Mouse (Mus musculus) hindbrain, postnatal 0 days (tissue): ENCODE results near the gene Gpa33. TPM values are rescaled to one million over a fixed set of nuclear protein-coding genes. Genes with fewer than 3 reads are reported as not detected.
A peak's percentile ranks its signal among the peaks of the same experiment; 100 is the strongest.

Experiments used
- ATAC-seq: fragments of 200-750 bp; cut with Nextera tagmentation; 2 replicates; pipeline ENCODE4 v1.8.0; 2017; ENCODE audit warnings: mild to moderate bottlenecking, moderate TSS enrichment, moderate library complexity
- DNase-seq: peaks from one replicate; pipeline ENCODE4 v3.0.0-alpha.2; 2015; ENCODE audit warnings: low spot score
- H3K27ac ChIP-seq: fragments of 300-500 bp; sonication (generic); 2 replicates; pipeline ENCODE4 v1.5.1; 2014; ENCODE audit warnings: mild to moderate bottlenecking
- H3K27me3 ChIP-seq: fragments of 300-500 bp; sonication (generic); 2 replicates; pipeline ENCODE4 v1.6.1; 2014; ENCODE audit warnings: low read length, mixed read lengths; ENCODE audit not compliant: insufficient read depth
- H3K36me3 ChIP-seq: fragments of 300-500 bp; sonication (generic); 2 replicates; pipeline ENCODE4 v1.6.1; 2014; ENCODE audit warnings: low read length, mixed read lengths; ENCODE audit not compliant: insufficient read depth
- H3K4me1 ChIP-seq: fragments of 300-500 bp; sonication (generic); 2 replicates; pipeline ENCODE4 v1.6.1; 2014; ENCODE audit warnings: antibody characterized with exemption, low read length, mixed read lengths; ENCODE audit not compliant: insufficient read depth
- H3K4me2 ChIP-seq: fragments of 300-500 bp; sonication (generic); 2 replicates; pipeline ENCODE4 v1.6.1; 2014; ENCODE audit warnings: low read depth, mild to moderate bottlenecking, low read length, moderate library complexity, mixed read lengths
- H3K4me3 ChIP-seq: fragments of 300-500 bp; sonication (generic); 2 replicates; pipeline ENCODE4 v1.5.1; 2014; ENCODE audit warnings: low read length
- H3K9ac ChIP-seq: fragments of 300-500 bp; sonication (generic); replicated peaks from 2 replicates; pipeline ENCODE4 v1.6.1; 2014; ENCODE audit warnings: mild to moderate bottlenecking, low read length, moderate library complexity, mixed read lengths
- H3K9me3 ChIP-seq: fragments of 300-500 bp; sonication (generic); 2 replicates; pipeline ENCODE4 v1.6.1; 2016; ENCODE audit warnings: low read length, mixed read lengths
- CTCF ChIP-seq: IDR thresholded peaks from 2 replicates; pipeline ENCODE4 v1.5.1; 2016; ENCODE audit warnings: antibody characterized with exemption, control low read depth, low read depth
- WGBS: fragments of 180-500 bp; shearing (Covaris S2); extraction: QIAGEN DNeasy Blood & Tissue Kit; methylation state at CpG from one replicate; pipeline ENCODE4 v1.1.7; 2014; 5-methylcytosine and 5-hydroxymethylcytosine counted together
- polyA plus RNA-seq: library from polyadenylated mRNA; unstranded; fragments of >200 nt; fragmentation: Nextera tagmentation; extraction: Ambion mirVana; gene quantifications from 2 replicates; pipeline ENCODE4 v1.2.1, GENCODE M21; 2015
- total RNA-seq: library from RNA; depleted of rRNA; stranded (reverse); fragments of >200 nt; gene quantifications from 2 replicates; pipeline ENCODE4 v1.2.3, GENCODE M21; 2014; rRNA removed

Gene Gpa33
- not detected in 2 replicates for total RNA-seq
- 0.06 and 0.09 TPM in 2 replicates for polyA plus RNA-seq

DNA sequence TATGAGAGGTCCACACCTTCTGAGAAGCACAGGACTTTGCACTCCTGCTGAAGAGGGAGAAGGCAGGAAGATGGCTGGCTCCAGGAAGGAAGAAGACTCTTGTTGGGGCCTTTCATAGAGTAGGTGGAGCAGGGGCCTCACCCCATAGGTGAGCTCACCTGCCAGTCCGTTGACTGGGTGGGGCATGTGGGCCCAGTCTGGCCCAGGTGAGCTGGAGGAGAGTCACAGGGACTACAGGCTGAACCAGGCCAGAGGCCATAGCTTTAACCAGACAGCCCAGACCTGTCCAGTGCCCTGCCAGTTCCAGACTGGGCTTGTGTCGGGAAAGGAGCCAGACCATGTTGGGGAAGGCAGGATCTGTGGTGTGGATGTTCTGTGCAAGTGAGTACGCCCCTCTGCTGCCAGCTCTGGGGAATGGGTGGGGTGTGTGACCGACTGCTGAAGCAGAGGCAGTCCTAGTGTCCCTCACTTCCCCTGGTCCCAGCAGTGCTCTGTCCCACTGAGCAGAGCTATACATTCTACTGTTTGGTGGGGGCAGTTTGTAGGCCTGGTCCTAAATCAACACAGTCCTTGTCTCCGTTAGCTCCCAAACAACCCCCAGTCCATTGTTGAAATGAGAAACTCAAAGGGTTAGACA is at the start of gene Gpa33:
TSS of gene Gpa33 (plus strand) at position 15 of the 637 bp plus-strand sequence.
- Histone ChIP-seq H3K27ac (no peak within 1 kb of the TSS), H3K4me2 (no peak within 1 kb of the TSS), H3K9ac (no peak within 1 kb of the TSS), H3K36me3 (no peaks in the 10 kb centered on the region), H3K27me3 (no peaks in the 10 kb centered on the region), H3K4me1 (no peaks in the 10 kb centered on the region), H3K4me3 (no peak within 1 kb of the TSS), H3K9me3 (no peaks in the 10 kb centered on the region)
- no peak for TF ChIP-seq CTCF
- 81% methylated on average over 5 of the region's 5 CpGs for WGBS
- ATAC-seq (no peak), DNase-seq (no peak)

GRCm38 (mm10) chr1:166088446-166089170 is 41.4 kb upstream of the Gpa33 start:
- WGBS = 45% methylated on average over 19 of the region's 19 CpGs
- no peaks in the 10 kb centered on the region for H3K36me3 ChIP-seq
- no peak overlapping the region for H3K4me2 ChIP-seq
- no peak overlapping the region for H3K4me3 ChIP-seq
- H3K27me3 ChIP-seq = no peaks in the 10 kb centered on the region
- no peak overlapping the region; the same call in 1 of the 2 replicates for H3K27ac ChIP-seq
- H3K9ac ChIP-seq = no peak overlapping the region
- no peak for TF ChIP-seq CTCF
- ATAC-seq = no peak
- H3K4me1 ChIP-seq = no peaks in the 10 kb centered on the region; the same call in 1 of the 2 replicates
- peak; percentile 45 for DNase-seq
- H3K9me3 ChIP-seq = no peaks in the 10 kb centered on the region

- DNase-seq (no peak), ATAC-seq (no peak)
- WGBS = 82% methylated on average over 3 of the region's 3 CpGs
- H3K4me3 ChIP-seq = no peak overlapping the region
- H3K9ac ChIP-seq = no peak overlapping the region
- H3K36me3 ChIP-seq = no peaks in the 10 kb centered on the region
- no peaks in the 10 kb centered on the region; the same call in 1 of the 2 replicates for H3K4me1 ChIP-seq
- H3K4me2 ChIP-seq = no peak overlapping the region
- no peak for TF ChIP-seq CTCF
- H3K27ac ChIP-seq = no peak overlapping the region
- H3K9me3 ChIP-seq = no peaks in the 10 kb centered on the region
- no peaks in the 10 kb centered on the region for H3K27me3 ChIP-seq
These were observed 40.7 kb upstream of the Gpa33 start for GRCm38 (mm10) chr1:166089337-166089736.

GRCm38 (mm10) chr1:166089739-166090138 is 40.3 kb upstream of the Gpa33 start:
- H3K4me1 ChIP-seq = no peaks in the 10 kb centered on the region; the same call in 1 of the 2 replicates
- TF ChIP-seq CTCF = no peak
- WGBS = 62% methylated on average over 4 of the region's 4 CpGs
- H3K9ac ChIP-seq = no peak overlapping the region
- H3K4me2 ChIP-seq = no peak overlapping the region
- H3K9me3 ChIP-seq = no peaks in the 10 kb centered on the region
- H3K27me3 ChIP-seq = no peaks in the 10 kb centered on the region
- no peak overlapping the region for H3K27ac ChIP-seq
- H3K4me3 ChIP-seq = no peak overlapping the region
- ATAC-seq (peak; percentile 29; the same call in 1 of the 2 replicates), DNase-seq (no peak)
- H3K36me3 ChIP-seq = no peaks in the 10 kb centered on the region

DNA sequence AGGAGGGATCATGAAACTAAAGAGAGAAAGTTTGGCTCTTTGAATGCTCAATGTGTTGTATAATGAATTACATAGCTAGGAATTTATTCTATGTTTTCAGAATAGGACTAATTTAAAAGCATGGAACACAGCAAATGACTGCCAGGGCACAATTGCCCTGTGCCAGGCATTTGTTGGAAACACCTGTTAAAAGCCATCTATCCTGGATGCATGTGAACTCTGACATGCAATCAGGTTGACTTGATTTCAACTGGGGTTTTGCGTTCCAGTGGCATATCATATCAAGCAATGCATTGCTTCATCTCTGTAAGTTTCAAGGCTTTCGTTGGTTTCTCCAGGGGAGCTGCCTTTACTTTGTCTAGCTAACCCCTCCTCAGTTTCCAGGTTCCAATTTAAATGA is 39.7 kb upstream of the Gpa33 start:
- H3K4me1 ChIP-seq = no peaks in the 10 kb centered on the region; the same call in 1 of the 2 replicates
- 92% methylated on average over 2 of the region's 2 CpGs for WGBS
- no peak overlapping the region for H3K4me3 ChIP-seq
- no peak overlapping the region for H3K27ac ChIP-seq
- H3K9ac ChIP-seq = no peak overlapping the region
- no peak for TF ChIP-seq CTCF
- no peaks in the 10 kb centered on the region for H3K27me3 ChIP-seq
- H3K9me3 ChIP-seq = no peaks in the 10 kb centered on the region
- no peaks in the 10 kb centered on the region for H3K36me3 ChIP-seq
- ATAC-seq (no peak), DNase-seq (no peak)
- H3K4me2 ChIP-seq = no peak overlapping the region

DNA sequence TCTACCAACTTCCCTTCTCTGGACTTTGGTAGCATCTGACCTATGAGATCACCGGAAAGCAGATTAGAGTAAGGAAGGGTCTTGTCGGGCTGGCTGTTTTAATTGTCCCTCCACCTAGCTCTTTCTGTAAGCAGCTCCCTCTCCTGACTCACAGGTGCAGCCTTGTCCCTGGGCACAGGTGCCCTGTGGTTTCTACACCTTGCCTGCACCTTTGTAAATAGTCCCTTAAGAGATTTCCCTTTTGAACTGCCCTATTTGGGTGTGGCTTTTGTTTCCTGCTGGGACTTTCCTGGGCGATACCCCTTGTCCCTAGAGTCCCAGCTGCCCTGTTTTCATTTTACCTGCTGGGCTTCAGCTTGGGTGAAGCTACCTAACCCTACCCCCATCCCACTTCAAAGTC is 35.6 kb upstream of the Gpa33 start:
- no peak overlapping the region for H3K9ac ChIP-seq
- H3K9me3 ChIP-seq = no peaks in the 10 kb centered on the region
- H3K27ac ChIP-seq = no peak overlapping the region
- no peak overlapping the region for H3K4me3 ChIP-seq
- DNase-seq (no peak), ATAC-seq (no peak)
- no peaks in the 10 kb centered on the region for H3K4me1 ChIP-seq
- no peaks in the 10 kb centered on the region for H3K36me3 ChIP-seq
- TF ChIP-seq CTCF = no peak
- WGBS = 87% methylated on average over 3 of the region's 3 CpGs
- H3K27me3 ChIP-seq = no peaks in the 10 kb centered on the region
- H3K4me2 ChIP-seq = no peak overlapping the region

DNA sequence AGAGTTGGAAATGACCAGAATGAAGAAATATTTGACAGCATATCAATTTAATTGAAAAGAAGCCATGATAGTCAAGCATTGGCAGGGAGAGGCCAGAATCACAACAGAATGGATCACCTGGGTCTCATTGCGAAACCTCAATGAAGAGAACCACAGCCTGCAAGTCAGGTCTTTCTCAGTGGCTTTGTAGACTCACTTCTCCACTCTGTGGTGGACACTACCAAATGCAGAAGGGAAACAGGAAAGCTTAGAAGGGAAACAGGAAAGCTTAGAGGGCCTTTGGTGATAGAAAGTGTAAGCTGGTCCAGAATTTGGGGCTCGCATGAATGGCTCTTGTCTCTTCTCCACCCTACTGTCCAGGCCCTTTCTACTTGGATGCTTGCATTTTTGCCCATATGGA is 31.9 kb upstream of the Gpa33 start:
- Histone ChIP-seq H3K27ac (no peak overlapping the region), H3K9ac (no peak overlapping the region), H3K4me3 (no peak overlapping the region), H3K4me1 (no peaks in the 10 kb centered on the region), H3K27me3 (no peaks in the 10 kb centered on the region), H3K4me2 (no peak overlapping the region), H3K9me3 (no peaks in the 10 kb centered on the region), H3K36me3 (no peaks in the 10 kb centered on the region)
- no peak for TF ChIP-seq CTCF
- 97% methylated on average over 2 of the region's 2 CpGs for WGBS
- ATAC-seq = no peak
- DNase-seq = no peak
